Mouse (Mus musculus): ENCODE results near the gene Zan.

DNA sequence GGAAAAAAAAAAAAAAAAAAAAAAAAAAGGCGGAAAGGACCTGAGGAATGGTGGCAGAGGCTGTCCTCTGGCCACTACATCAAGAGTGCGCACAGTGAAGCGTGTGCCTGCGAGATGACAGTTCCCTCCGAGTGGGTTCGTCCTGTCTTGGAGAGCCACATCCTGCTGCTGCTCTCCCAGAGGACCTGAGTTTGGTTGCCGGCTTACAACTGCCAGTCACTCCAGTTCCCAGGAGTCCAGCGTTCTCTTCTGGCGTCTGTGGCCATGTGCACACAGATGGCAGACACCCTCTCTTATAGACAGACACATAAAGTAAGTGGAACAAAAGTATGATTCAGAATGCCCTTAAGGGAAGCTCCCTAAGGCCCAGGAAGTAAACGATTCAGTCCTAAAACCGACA lies 99.7 kb downstream of the Zan start:
- no peak for TF ChIP-seq CTCF (IDR thresholded peaks at IDR 0.05; ENCODE audit: extremely low read depth, insufficient read depth, insufficient read length, insufficient replicate concordance)
- TF ChIP-seq POLR2A (IDR thresholded peaks at IDR 0.05; ENCODE audit: low read depth, low read length): no peak

All from spleen, adult 2 months (tissue).